Mouse (Mus musculus) neutrophil, adult 5-6 weeks (primary cell): ENCODE measurements around the gene Prex1. TPM values are rescaled to one million over a fixed set of nuclear protein-coding genes. Genes with fewer than 3 reads are reported as not detected.
A peak's percentile ranks its signal among the peaks of the same experiment; 100 is the strongest.

Source experiments
- ATAC-seq: fragments of 151-379, 151-347 bp; 2 replicates; pipeline ENCODE4 v1.8.0; 2017; ENCODE audit warnings: mild to moderate bottlenecking, moderate TSS enrichment; ENCODE audit not compliant: insufficient number of reproducible peaks, poor library complexity, low FRiP score, severe bottlenecking; ENCODE audit errors: extremely low read depth
- total RNA-seq: library from RNA; stranded (forward); fragments of 200-1000 nt; gene quantifications from 2 replicates; pipeline ENCODE4 v1.2.3, GENCODE M21; 2017

The Prex1 gene
- total RNA-seq, 1 experiment from 2014 or later = 119 TPM

DNA sequence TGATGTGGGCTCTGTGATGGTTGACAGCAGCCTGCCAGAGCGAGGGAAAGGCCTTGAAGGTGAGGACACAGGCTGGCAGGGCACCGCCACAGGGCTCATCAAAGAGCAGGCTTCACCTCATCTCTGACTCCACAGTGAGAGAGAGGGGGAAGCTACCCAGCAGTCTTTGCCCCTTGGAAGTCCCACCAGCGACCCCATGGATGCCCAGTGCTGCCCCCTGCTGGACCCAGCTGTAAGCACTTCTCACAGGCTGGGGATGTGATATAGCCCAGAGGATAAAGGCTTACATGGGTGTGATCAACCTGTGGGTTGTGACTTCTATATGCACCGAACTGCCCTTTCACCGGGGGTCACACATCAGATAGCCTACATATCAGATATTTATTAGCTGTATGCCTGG, 130.3 kb downstream of the Prex1 start:
- ATAC-seq = no peak

DNA sequence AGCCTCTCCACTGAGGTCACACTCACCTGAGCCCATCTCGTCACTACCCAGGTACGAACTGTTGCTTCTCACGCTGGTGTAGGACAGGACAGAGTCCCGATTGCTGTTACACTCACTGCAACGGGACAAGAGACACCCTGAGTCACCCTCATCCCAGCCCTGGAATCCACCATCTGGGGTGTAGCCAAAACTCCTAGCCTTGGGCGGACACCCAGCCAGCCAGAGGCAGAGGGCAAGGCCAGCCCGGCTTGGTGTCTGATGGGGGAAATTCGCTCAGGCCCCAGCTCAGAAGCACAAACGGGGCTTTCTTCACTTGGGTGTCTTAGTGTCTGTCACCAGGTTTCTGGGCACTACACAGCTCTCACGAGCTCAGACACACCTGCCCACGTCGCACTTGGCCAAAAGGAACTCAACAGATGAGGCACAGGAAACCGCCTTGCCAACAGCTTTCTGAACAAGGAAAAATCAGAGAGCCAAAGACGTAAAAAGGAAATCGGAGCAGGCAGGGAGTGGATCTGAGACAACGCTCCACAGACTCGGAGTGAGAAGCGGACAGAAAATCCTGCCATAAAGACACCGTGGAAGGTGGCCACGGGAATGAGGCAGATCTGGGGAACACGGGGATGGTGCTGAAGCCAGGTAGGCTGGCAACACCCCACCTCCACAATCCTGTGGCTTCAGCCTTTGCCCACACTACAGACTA, 131.6 kb downstream of the Prex1 start:
- ATAC-seq = no peak

DNA sequence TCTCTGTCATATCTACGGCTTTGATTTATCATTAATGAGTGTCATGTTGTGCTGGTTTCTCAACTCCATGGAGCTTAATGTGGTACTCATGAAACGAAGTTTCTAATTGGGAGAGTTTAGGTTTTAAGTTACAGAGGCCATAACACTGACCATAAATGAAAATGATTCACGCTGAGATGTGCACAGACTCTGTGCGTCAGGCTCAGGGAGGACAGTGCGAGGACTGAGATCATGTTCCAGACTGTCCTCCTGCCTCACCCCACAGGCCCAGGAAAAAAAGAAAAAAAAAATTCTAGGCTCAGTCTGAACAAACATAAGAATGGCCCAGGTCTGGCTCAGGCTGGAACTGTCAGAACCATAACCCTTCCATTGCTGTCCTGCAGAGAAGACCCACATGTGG, 133.8 kb downstream of the Prex1 start:
- ATAC-seq = no peak

DNA sequence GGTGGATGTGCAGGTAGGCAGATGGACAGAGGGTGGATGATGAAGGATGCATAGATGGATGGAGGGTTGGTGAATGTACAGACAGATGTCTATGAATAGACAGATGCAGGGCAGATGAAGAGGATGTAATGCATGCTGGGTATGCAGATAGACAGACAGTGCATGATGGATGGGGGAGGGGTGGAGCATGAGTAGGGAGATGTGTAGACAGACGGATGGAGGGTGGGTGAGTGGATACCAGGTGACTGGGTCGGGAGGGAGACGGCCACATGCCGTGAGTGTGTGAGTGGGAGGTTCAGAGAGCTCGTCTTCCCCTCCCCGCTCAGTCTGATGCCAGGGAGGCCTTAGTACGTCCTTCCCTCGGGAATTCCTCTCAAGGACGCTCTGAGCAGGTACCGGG, 134.3 kb downstream of the Prex1 start:
- no peak for ATAC-seq

DNA sequence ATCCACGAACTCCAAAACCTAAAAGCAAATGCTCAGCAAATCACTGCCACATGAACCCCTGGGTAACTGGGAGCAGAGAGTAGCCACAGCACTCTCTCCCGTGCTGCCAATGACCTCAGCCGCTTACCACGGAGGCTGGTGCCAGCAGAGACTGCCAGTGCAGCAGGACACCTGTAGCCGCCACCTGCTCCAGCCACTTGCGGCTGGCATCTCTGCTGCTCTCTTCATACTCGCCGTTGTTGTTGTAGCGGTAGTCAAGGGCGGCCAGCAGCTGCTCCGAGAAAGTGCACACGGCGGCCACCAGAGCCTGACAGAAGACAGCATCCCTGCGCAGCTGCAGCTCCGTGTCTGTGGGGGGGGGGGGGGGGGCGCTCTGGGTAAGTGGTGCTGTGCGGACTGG, 138.2 kb downstream of the Prex1 start:
- no peak for ATAC-seq

DNA sequence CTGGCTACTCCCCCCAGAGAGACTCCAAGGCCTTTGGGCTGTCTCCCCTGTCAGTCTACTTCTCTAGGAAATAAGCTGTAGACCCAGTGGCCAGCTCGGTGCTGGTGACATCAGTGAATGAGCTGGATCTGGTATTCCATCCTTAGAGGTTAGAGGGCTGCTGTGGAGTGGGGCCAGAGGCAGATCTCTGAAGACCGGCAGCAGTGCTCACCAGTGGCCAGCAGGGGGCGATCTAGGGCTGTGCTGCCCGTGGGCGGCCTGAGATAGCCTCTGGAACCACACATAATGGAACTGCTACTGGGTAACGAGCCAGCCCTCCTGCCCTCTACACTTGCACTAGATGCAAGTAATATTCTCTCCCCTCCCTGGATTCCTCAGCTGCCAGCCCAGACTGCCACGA, 138.7 kb downstream of the Prex1 start:
- peak; percentile 41 for ATAC-seq

DNA sequence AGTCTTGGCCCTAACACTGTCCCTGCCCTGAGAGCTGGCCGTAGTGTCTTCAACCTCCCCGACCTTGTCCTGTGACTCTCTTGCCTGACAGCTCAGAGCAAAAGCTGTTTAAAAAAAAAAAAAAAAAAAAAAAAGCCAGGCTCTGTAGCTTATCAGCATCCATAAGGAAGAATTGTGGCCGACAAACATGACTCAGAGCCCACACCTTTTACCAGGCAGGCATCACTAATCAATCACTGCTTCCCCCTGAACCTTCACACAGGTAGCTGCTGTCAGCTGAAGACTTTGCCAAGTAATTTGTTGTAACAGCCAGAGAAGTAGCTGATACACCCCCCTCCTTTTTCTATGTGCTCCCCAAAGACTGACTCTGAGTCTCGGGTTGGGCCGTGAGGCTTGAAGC, 140.0 kb downstream of the Prex1 start:
- no peak for ATAC-seq

DNA sequence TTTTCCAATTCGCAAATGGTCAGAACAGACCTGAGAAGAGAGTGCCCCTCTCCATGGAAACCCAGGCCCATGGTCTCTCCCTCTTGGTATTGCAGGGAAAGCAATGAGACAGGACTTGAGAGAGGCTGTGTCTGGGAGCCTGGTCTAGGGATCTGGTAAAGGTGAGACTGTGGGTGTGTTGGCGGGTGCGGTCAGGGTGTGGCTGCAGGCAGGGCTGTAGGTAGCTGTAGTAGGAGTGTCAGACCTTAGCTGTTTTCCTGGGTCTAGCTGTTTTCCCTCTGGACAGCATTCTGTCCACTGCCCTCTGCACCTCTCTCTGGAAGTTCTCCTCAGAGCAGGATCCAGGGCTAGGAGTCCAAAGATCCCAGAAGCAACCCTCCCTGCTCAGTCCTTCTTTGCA, 141.3 kb downstream of the Prex1 start:
- ATAC-seq = no peak

DNA sequence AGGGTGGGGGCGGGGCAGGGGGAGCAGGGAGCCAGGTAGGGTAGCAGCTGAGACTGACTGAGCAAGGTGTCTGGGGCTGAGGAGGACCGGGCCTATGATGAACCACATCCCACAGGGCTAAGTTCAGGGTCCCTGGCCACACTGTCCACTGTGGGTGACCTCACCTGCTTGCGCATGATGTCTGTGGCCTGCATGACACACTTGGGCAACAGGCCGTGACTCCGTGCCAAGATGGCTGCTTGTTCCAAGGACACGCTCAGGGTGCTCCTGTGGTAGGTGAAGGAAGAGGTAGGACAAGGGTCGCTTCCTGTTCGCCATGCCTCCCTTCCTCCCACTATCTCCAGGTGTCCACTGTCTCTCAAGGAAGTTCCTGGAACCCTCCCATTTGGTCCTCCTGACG, 144.4 kb downstream of the Prex1 start:
- ATAC-seq = no peak

DNA sequence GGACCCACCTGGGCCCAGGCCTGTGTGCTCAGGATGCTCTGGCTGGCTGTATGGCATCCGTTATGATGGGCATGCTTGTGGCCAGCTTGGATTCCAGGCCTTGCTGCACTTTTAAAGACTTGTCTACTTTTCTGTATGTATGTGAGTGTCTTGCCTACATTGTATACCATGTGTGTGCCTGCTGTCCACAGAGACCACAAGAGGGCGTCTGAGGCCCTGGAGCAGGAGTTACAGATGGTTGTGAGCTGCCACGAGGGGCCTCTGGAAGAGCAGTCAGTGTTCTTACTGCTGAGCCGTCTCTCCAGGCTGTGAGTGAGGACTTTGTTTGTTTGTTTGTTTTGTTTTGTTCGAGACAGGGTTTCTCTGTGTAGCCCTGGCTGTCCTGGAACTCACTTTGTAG, 148.1 kb downstream of the Prex1 start:
- no peak for ATAC-seq

DNA sequence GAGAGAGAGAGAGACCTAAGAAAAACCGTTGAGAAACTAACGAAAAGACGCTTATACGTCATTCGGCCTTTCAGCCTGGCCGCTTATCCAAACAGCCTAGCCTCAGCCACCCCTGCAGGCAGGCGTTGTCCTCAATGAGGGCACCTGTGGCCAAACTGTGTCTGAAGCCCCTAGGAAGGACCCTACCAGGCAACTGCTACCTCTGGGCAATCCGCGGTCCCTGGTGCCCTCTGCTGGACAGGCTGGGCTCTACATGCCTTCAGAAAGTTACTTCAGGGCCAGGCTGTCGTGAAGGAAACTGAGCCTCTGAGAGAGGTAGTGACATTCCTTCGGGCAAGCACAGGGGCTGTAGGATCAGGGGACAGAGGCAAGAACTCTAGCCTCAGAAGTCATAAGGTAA, 149.2 kb downstream of the Prex1 start:
- peak; percentile 47; the same call in 1 of the 2 replicates for ATAC-seq

DNA sequence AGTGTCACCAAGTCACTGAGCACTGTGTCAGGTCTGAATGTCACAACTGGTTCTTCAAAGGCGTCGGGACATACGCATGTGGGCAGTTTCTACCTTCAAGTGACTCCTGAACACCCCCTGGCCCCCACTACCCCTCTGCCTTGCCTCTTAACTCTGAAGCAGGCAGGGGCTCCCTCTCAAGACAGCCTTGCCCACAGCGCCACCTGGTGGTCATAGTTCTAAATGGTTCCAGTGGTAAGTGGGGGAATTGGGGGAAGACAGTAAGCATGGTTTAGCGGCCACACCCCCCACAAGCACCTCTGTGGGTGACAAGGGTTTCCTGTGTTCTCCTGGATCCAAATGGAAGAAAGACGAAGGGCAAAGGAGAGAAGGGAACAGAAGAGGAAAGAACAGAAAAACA, 149.7 kb downstream of the Prex1 start:
- peak; percentile 55 for ATAC-seq

DNA sequence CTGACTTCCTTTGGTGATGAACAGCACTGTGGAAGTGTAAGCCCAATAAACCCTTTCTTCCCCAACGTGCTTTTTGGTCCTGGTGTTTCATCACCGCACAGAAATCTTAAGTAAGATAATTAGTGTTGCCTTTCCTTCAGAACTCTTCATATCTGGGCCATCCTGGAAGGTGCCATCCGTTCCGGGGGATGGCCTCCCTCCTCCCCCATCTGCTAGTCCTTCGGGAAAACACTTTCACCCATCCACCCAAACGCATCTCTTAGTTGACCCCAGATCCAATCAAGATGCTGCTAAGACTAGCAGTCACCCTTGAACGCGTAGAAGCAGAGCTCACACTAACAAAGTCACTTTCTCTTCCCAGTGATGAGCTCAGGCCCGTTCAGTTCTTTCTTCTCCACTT, 150.6 kb downstream of the Prex1 start:
- ATAC-seq = no peak

DNA sequence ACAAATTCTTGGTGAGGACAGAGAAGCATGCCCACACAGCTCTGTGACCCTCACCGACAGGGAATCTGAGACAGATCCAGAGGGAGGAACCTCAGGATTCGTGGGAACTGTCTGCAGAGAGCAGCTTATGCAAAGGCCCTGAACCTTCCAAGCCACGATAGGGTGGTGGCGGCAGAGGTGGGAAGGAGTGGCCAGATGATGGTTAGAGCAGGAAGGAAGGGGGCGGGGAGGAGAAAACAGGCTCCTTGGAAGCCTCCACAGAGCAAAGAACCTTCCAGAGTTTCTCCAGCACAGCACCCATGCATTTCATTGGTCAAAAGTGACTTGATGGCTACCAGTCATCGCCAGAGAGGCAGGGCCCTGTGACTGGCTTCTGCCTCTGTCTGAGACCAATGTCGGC, 151.9 kb downstream of the Prex1 start:
- no peak for ATAC-seq

DNA sequence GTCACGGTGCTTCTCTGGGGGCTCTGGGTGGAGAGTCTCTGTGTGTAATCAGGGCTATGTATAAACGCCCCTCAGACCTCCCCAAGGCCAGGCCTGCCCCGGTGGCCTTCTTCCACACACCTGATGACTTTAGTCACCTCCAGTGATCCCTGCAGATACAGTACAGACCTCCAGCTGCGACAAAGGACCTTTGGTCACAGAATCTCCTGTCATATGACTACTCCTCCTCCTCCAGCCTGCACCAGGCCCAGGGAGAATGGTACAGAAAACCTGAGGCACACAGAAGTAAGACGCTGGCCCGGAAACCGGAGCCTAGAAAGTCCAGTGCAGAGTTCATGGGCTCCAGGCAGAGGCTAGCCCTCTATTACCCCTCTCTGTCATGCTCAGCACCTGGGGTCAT, 152.8 kb downstream of the Prex1 start:
- ATAC-seq = no peak

DNA sequence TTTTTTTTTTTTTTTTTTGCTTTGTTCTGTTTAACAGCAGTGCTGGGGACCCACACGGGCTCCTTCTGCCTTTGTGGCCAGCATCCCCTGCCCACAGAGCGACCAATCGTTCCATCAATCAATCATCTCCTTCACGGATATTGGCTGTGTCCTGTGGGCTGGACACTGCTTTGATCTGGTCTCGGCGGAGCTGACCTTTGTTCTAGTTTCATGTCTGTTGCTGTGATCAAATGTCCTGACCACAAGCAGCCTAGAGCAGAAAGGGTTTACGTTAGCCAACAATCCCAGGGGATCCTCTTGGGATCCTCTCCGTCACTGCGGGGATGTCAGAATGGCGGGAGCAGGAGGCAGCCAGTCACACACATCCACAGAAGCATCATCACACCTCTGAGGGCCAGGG, 154.1 kb downstream of the Prex1 start:
- ATAC-seq = no peak

DNA sequence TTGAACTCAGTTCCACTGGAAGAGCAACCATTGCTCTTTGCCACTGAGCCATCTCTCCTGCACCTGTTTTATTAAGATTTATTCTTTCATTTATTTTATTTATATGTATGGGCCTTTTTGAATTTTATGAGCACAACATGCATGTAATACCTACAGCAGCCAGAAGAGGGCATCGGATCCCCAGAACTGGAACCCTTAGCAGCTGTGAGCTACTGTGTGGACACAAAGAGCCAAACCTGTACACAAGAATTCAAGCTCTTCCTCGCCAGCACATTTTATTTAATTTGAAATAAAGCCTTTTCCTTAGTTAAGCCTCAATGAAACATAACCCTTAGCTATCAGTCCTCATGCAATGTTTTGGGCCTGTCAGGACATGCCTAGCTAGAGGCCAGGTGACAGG, 158.1 kb downstream of the Prex1 start:
- no peak for ATAC-seq

DNA sequence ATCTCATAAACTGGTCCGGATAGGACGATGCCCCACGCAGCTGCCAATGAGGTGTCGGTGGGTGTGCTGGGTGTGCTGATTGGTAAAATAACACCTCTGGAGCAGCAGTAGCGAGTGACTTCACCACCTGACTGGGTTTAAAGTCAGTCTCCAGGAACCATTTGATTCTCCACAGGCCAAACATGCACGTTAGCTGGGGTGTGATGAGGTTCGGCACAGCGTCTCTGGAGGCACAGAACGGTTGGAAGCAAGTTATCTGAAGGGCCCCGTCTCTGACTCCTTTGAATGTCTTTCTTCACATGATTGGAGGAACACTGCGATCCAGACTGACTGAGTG, 159.5 kb downstream of the Prex1 start:
- ATAC-seq = no peak

DNA sequence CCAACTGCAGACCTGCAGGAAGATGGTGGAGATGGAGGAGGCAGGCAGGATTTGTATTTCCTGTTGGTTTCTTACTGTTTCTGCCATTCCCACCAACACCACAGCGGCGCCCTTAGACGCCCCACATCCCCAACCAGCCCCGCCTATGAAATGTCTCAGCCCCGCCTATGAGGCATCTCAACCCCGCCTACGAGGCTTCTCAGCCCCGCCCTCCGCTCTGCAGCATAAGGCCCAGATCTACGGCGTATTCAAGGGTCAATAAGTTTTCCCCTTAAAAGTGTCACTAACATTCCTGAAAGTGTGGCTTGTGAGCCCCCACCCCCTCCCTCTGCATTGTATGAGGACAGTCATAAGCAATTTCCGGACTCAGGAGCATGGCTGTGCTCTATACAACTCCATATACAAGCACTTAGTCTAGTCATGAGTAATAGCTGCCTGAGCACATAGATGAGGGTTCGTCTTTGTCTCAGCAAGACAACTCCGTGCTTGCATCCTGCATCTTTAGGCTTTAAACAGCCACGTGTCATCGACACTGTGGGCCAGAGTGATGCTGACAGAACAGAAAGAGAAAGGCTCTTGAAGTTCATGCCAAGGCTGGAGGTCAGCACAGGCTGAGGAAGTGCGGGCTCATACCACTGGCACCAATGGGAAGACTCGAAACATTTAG, 160.0 kb downstream of the Prex1 start:
- peak; percentile 36; the same call in 1 of the 2 replicates for ATAC-seq

DNA sequence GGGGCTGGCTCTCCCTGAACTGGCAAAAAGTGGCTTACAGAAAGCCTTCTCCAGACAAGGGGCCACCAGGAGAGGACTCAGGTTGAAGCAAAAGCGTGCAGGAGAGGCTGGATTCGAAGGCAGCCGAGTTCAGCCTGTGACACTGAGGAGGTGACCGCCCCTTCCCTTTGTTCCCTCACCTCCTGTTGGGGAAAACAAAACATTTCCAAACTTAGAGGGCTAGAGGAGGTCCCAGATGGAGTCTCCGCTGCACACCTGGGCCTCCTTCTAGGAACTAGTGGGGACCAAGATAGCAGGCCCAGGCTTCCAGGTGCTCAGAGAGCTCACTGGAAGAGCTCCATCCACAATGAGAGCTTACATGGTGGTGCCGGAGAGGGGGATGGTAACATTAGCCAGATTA, 161.0 kb downstream of the Prex1 start:
- no peak for ATAC-seq
